Mouse (Mus musculus): ENCODE results near the gene Psmb11. TPM values are rescaled to one million over a fixed set of nuclear protein-coding genes. Genes with fewer than 3 reads are reported as not detected.
"Not testable (repeated sequence)": the region's sequence is repeated elsewhere in the genome, so short reads cannot be mapped to it uniquely, and the experiment has no call there.

The Psmb11 gene
- polyA plus RNA-seq, 2 experiments, result 0.01 TPM; not detected in 1

DNA sequence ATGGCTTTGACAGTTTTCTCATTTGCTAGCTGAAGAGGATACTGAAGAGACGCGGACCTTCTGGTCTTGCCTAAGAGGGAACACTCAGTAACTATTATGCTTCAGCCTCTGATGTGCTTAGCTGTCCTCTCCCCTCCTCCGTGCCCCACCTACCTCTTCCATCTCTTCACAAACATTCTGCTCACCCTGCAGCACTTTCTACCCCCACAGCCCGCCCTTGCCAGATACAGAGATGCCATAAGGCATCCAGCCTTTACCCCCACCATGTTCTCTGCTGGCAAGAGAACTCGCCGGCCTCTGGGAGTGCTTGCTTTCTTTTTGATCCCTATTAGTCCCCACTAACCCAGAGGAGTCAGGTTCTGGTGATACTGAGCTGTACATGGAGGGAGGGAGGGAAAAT is 10.6 kb upstream of the Psmb11 start:
- Histone ChIP-seq H3K4me1 (ENCODE audit: control insufficient read depth, insufficient read depth, low read length) (peaks cover 3% of the 10 kb centered on the region; the same call in 1 of the 2 replicates), H3K9me3 (ENCODE audit: control insufficient read depth, low read length) (no peaks in the 10 kb centered on the region), H3K27ac (replicated peaks; ENCODE audit: low read depth, low read length) (no peak overlapping the region), H3K36me3 (ENCODE audit: control insufficient read depth, insufficient read depth, low read length) (peaks cover 34% of the 10 kb centered on the region), H3K4me3 (replicated peaks; ENCODE audit: low read length) (no peak overlapping the region), H3K4me2 (replicated peaks; ENCODE audit: low read depth, low read length, severe bottlenecking) (no peak overlapping the region), H3K27me3 (ENCODE audit: control insufficient read depth, insufficient read depth, low read length) (no peaks in the 10 kb centered on the region), H3K9ac (ENCODE audit: low read depth, low read length, severe bottlenecking) (no peak overlapping the region)
- no peak for DNase-seq (ENCODE audit: low spot score)
- no peak for TF ChIP-seq POLR2A (IDR thresholded peaks at IDR 0.05; ENCODE audit: borderline replicate concordance, extremely low read depth, insufficient read depth, insufficient read length)
- no peak for ATAC-seq (ENCODE audit: low FRiP score, low read depth)
- WGBS, result 80% methylated on average over 6 of the region's 6 CpGs

GRCm38 (mm10) chr14:54614130-54614529 is 7.1 kb upstream of the Psmb11 start:
- H3K27ac ChIP-seq (replicated peaks; ENCODE audit: low read depth, low read length); H3K4me3 ChIP-seq (replicated peaks; ENCODE audit: low read length); H3K9me3 ChIP-seq (ENCODE audit: control insufficient read depth, low read length); H3K9ac ChIP-seq (ENCODE audit: low read depth, low read length, severe bottlenecking); H3K4me2 ChIP-seq (replicated peaks; ENCODE audit: low read depth, low read length, severe bottlenecking); H3K27me3 ChIP-seq (ENCODE audit: control insufficient read depth, insufficient read depth, low read length); DNase-seq (ENCODE audit: low spot score); ATAC-seq (ENCODE audit: low FRiP score, low read depth); H3K4me1 ChIP-seq (ENCODE audit: control insufficient read depth, insufficient read depth, low read length): not testable (repeated sequence)
- WGBS, result 95% methylated on average over 15 of the region's 16 CpGs
- peaks cover 42% of the 10 kb centered on the region for H3K36me3 ChIP-seq (ENCODE audit: control insufficient read depth, insufficient read depth, low read length)

GRCm38 (mm10) chr14:54616226-54616825 is 4.9 kb upstream of the Psmb11 start:
- DNase-seq (ENCODE audit: low spot score) (no peak), ATAC-seq (ENCODE audit: low FRiP score, low read depth) (no peak)
- Histone ChIP-seq H3K36me3 (ENCODE audit: control insufficient read depth, insufficient read depth, low read length) (peaks cover 39% of the 10 kb centered on the region), H3K4me3 (replicated peaks; ENCODE audit: low read length) (no peak overlapping the region), H3K4me1 (ENCODE audit: control insufficient read depth, insufficient read depth, low read length) (peaks cover 4% of the 10 kb centered on the region), H3K9ac (ENCODE audit: low read depth, low read length, severe bottlenecking) (no peak overlapping the region), H3K27ac (replicated peaks; ENCODE audit: low read depth, low read length) (no peak overlapping the region), H3K27me3 (ENCODE audit: control insufficient read depth, insufficient read depth, low read length) (no peaks in the 10 kb centered on the region), H3K9me3 (ENCODE audit: control insufficient read depth, low read length) (no peaks in the 10 kb centered on the region), H3K4me2 (replicated peaks; ENCODE audit: low read depth, low read length, severe bottlenecking) (no peak overlapping the region)
- no peak for TF ChIP-seq POLR2A (IDR thresholded peaks at IDR 0.05; ENCODE audit: borderline replicate concordance, extremely low read depth, insufficient read depth, insufficient read length)
- 96% methylated on average over 16 of the region's 16 CpGs for WGBS

- Histone ChIP-seq H3K9me3 (ENCODE audit: control insufficient read depth, low read length) (no peaks in the 10 kb centered on the region), H3K36me3 (ENCODE audit: control insufficient read depth, insufficient read depth, low read length) (peaks cover 30% of the 10 kb centered on the region), H3K27me3 (ENCODE audit: control insufficient read depth, insufficient read depth, low read length) (no peaks in the 10 kb centered on the region), H3K9ac (ENCODE audit: low read depth, low read length, severe bottlenecking) (peak overlapping the region; percentile 87), H3K4me2 (replicated peaks; ENCODE audit: low read depth, low read length, severe bottlenecking) (peak overlapping the region; percentile 69), H3K4me3 (replicated peaks; ENCODE audit: low read length) (peak overlapping the region; percentile 77), H3K4me1 (ENCODE audit: control insufficient read depth, insufficient read depth, low read length) (peaks cover 4% of the 10 kb centered on the region), H3K27ac (replicated peaks; ENCODE audit: low read depth, low read length) (peak overlapping the region; percentile 84)
- 2% methylated on average over 38 of the region's 38 CpGs for WGBS
- no peak for TF ChIP-seq POLR2A (IDR thresholded peaks at IDR 0.05; ENCODE audit: borderline replicate concordance, extremely low read depth, insufficient read depth, insufficient read length)
- DNase-seq (ENCODE audit: low spot score) (no peak), ATAC-seq (ENCODE audit: low FRiP score, low read depth) (peak; percentile 25)
Observed at GRCm38 (mm10) chr14:54617152-54617896, 3.9 kb upstream of the Psmb11 start.

GRCm38 (mm10) chr14:54617897-54618365 is 3.3 kb upstream of the Psmb11 start, which contains the start of gene Psmb5:
TSS of gene Psmb5 (minus strand) at chr14:54618022.
- Histone ChIP-seq H3K36me3 (ENCODE audit: control insufficient read depth, insufficient read depth, low read length) (peaks cover 25% of the 10 kb centered on the region), H3K4me2 (replicated peaks; ENCODE audit: low read depth, low read length, severe bottlenecking) (peak within 1 kb of the TSS; percentile 69)
- ATAC-seq (ENCODE audit: low FRiP score, low read depth), result peak; percentile 96

More at GRCm38 (mm10) chr14:54617897-54618365, 3.3 kb upstream of the Psmb11 start, which contains the start of gene Psmb5:
- under 1% methylated on average over 18 of the region's 25 CpGs for WGBS
- Histone ChIP-seq H3K27me3 (ENCODE audit: control insufficient read depth, insufficient read depth, low read length) (no peaks in the 10 kb centered on the region), H3K9ac (ENCODE audit: low read depth, low read length, severe bottlenecking) (peak within 1 kb of the TSS; percentile 87), H3K9me3 (ENCODE audit: control insufficient read depth, low read length) (no peaks in the 10 kb centered on the region), H3K4me3 (replicated peaks; ENCODE audit: low read length) (peak within 1 kb of the TSS; percentile 77), H3K4me1 (ENCODE audit: control insufficient read depth, insufficient read depth, low read length) (peaks cover 4% of the 10 kb centered on the region), H3K27ac (replicated peaks; ENCODE audit: low read depth, low read length) (peak within 1 kb of the TSS; percentile 84)
- TF ChIP-seq POLR2A (IDR thresholded peaks at IDR 0.05; ENCODE audit: borderline replicate concordance, extremely low read depth, insufficient read depth, insufficient read length), result no peak
- peak; percentile 92 for DNase-seq (ENCODE audit: low spot score)

Data from limb, embryonic 14.5 days (tissue).